Mouse (Mus musculus) embryo, embryonic 10 days (tissue): ENCODE measurements around the gene Fcamr.
A peak's percentile ranks its signal among the peaks of the same experiment; 100 is the strongest.

ENCODE experiments used
- DNase-seq: peaks from one replicate; pipeline ENCODE4 v3.0.0-alpha.2; 2015; ENCODE audit warnings: low spot score

Fcamr gene

DNA sequence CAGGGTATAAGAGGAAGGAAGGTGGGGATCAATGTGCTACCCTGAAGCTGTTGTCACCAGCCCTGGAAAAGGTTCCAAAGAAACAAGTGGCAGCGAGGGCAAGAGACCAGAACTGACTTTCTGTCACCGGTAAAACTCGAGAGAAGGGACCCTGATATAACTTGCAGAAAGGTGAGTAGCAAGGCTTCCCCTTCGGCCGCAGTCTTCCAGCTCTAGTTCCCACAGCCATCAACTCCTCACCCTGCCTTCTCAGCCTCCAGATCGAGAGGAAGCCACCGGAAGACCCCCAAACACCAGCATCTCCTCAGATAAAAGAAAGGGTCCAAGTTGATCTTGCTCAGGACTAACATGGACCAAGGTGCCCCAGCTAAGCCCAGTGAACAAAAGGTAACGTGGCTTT, at the start of gene Fcamr:
TSS of gene Fcamr (plus strand) at position 301 of the 400 bp plus-strand sequence.
- no peak for DNase-seq

DNA sequence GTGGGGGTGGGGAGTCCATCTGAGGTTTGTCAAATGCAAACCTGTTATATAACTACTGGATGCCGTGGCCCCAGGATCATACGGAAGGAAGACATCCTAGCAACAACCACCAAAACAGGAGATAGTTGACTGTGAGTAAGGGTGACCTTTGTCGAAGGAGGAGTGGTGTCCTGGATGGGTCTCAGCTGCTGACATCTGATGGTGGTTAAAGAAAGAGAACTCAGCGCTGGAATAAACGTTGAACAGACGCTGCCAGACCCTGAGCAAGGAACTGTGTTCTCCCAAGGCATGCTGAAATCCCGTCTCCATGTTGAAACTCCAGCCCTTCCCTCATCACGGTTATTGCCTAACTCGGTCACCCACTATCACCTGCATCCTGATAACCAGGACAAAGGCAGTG, 41.0 kb upstream of the Fcamr start:
- no peak for DNase-seq

DNA sequence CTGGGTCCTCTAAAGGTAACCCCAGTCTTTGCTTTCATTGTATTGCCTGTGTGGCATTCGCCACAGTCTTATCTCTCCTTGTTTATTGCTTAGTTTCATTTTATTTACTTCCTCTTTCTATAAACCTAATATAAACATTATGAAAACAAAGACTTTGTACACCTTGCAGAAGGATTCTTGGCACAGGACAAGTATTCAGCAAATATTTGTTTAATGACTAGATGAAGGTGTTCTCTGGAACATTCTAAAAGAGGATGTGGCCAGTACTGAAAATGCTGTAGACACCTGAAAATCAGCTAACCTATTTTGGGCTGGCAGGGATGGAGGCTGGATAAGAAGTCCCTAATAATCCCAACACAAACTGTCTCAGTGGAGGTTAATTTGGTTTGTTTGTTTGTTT, 39.1 kb upstream of the Fcamr start:
- DNase-seq = no peak

DNA sequence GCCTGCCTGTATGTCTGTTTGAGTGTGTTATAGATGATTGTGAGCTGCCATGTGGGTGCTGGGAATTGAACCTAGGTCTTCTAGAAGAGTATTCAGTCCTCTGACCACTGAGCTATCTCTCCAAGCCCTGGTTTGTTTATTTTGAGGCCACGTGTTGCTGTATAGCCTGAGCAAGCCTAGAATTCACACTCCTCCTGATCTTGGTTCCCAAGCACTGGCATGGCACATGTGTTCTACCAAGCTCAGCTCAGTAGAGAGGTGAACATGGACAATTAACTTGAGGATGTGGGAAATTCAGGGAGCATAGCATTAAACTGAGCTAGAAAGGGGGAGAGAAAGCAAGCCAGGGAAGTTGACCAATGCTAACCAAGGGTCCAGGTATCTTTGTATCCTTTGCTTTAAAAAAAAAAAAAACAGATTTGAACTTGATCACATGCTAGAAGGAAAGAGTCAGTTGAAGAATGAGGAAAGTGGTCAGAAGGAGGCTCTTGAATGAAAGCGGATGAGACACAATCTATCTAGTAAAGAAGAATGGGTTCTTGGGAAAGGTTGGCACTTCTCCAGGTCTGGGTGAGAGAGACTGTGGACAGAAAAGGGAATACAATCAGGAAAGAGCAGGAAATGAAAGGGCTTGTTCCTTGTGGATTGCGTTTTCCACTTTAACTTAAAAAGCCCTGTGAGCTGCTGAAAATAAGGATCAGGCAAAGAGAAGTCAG, 38.5 kb upstream of the Fcamr start:
- DNase-seq = no peak

DNA sequence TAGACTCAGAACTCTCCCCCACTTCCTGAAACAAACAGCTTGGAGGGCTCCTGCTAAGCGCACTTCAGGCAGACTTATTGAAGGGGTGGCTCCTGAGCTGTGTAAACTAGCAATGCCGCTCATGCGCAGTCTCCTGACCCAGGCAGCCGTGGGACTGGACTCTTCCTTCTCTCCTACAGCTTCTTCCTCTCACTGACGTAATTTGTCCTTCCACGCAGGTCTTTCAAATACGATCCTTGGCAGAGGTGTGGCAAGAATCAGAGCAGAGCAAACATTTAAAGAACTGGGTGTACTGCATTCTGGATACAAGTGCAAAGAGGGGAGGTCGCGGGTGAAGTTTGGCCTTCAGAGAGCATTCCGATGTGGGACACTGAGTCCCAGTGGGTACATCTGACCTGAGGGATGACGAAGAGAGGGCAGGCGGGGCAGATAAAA, 36.7 kb upstream of the Fcamr start:
- DNase-seq = no peak

DNA sequence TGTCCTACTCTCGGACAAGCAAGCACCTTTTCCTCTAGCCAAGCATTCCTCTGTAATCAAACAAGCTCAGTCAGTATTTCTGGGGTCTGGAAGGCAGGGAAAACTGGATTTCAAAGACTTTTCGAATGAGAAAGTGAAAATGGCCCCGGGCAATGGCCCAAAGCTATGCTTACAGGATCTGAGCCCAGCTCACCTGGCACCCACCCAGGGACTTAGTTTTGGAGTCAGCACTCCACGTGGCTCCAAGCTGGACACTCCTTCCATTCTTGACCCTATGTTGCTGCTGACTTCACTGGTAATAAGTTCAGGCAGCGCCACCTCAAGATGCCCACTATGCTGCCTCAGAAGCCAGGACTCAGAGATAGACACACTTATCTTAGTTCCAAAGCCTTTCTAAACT, 33.6 kb upstream of the Fcamr start:
- DNase-seq = no peak

DNA sequence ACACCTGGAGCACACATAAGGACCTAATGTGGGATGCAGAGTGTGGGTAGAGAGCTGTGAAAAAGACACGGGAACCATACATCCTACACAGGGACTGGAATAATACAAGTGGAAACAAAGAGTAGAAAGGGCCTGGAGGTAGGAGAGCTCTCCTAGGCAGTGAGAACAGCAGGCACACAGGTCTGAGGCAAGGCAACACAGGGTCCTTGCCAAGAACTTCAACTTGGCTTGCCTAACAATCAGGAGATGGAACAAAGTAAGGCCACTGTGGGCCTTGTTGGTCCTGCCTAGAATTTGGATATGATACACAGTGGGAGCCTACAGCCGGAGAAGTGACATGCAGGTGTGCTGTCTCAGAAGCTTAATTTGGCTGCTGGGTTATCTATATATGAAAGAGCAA, 30.8 kb upstream of the Fcamr start:
- no peak for DNase-seq

DNA sequence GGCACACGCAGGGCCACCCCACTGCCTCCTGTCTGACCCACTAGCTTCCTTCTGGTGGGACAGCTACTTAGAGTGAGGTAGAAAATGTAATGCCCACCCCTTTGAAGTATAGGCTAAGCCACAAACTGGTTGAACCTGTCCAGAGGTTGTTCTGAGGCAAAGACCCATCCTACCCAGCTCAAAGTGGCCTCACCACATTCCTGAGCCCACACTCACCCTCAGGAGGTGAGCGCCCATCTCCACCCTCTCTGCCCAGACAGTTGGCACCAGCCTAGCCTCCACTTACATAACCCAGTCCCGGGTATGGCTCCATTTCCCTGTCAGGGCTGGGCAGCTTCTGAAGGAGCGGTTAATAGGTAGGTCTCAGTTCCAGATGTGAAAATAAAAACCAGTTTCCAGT, 30.2 kb upstream of the Fcamr start:
- DNase-seq = no peak

DNA sequence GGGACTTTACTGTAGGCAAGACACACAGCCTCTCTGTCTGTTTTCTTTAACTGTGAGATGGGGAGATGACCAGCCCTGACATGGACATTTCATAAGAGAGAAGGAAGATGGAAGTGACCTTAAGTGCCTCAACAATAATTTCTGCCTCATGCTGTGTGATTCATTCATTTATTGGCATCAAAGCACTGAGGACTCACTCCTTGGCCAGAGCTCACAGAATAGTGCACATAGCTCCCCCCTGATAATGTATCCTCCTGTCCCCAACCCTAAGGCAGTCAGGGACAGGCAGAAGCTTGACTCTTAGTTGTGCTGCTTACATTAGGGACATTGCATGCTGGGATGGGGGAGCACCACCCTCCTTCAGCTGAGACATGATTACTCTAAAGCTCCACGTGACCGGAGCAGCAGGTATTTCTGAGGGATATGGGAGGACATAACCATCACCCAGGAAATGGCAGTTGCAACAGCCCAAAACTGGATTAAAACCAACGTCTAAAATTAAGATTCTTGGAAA, 29.7 kb upstream of the Fcamr start:
- DNase-seq = no peak

DNA sequence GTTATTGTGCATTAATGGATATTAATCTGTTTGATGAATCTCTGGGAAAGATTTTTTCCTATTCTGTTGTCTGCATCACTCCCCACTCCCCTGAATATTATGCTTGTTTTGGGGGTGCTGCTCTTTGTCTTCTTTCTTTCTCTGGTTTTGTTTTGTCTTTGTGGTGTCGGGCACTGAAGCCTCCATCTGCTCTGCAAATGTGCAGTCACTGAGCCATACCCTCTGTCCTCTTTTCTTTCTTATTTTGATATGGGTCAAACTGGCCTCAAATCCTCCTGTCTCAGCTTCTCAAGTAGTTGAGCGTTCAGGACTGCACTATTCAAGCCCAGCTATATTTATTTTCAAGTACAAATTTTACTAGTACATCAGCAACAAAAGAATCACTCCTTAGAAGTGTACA, 25.5 kb upstream of the Fcamr start:
- no peak for DNase-seq

DNA sequence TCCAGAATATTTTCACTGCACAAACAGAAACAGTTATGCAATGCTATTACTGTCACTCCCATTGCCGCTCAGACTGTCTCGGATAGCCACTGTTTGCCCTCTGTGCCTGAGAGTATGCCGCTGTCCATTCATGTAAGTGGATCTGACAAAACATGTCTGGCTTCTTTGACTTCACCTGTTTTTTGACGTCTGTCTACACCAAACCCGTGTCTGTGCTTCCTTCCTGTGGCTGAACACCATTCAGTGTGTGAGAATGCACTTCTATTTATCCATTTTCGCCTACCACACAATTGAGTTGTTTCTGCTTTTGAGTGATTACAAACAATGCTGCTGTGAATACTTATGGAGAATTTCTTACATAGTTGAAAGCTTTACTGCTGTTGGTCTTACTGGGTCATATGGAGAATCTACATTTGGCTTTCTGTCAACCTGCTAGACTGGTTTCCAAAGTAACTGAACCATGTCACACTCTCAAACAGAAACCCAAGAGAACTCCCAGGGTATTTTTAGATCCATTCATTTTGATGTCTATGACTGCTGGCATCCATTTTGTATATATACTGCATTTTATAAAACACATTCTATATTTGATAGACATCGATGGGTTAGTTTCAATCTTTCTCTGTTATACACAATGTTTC, 24.9 kb upstream of the Fcamr start:
- DNase-seq = no peak

DNA sequence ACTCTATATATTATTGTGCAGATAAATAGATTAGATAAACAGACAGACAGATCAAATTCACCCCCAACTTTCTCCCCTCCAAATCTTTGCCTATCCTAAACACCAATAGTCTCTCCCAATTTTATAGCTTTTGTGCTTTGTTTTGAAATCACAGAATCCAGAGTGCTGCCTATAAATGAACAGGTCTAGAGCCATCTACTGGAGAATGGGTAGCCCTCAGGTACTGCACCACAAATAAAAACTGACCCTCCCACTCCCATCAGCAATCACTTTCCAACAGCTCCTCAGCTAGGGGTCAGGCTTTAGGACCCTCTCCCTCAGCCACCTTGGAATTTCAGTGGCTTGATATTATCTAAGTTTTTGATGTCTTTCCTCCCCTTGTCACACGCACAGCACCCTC, 24.1 kb upstream of the Fcamr start:
- no peak for DNase-seq

DNA sequence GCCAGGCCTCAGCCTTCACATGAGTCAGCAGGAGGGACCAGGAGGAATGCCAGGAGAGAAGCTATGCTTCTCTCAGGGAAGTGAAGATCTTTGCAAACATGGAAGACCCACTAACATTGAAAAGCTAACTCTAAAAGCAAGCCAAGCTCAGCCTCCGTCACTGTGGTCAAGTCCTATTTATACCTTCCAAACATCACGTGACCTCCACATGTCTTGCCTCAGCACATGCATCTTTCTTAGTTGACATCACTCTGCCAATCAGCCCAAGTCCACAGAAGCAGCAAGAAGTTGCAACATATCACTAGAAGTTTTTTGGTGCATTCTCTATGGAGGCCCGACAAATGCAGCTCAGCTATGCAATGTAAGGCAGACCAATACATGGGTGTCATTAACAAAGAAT, 20.8 kb upstream of the Fcamr start:
- DNase-seq = no peak

DNA sequence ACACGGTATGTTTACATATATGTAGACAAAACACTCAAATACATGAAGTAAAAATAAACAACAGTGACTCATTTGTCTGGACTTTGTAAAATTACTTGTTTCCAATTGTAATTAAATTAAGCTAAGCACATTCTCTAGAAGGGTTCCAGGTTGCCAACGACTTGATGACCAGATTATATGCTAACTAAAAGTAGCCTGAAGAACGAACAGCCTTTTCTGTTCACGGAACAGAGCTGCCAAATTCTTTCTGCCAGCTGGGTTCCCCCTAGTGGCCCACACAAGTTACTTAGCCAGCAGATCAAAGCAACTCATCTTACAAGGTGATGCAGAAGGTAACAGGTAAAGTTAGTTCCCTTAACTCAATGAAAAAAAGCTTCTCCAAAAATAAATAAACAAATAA, 16.6 kb upstream of the Fcamr start:
- peak; percentile 41 for DNase-seq

DNA sequence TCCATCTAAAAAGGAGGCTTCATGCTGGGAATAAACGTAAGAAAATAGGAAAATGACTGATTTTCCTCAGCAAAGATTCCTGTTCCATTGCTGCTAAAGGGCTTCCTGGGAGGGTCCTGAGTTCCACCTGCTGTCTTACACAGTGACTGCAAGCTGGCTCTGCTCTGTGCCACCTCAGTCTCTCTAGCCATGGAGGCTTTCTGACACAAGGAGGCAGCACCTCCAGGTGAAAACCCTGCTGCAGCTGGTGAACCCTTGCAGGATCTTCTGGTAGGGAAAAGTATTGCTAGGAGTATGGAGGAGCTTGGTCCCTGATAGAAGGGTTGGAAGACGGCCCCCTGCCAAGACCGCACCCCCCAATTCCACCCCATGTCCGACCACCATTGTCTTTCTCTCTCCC, 13.7 kb upstream of the Fcamr start:
- DNase-seq = no peak

DNA sequence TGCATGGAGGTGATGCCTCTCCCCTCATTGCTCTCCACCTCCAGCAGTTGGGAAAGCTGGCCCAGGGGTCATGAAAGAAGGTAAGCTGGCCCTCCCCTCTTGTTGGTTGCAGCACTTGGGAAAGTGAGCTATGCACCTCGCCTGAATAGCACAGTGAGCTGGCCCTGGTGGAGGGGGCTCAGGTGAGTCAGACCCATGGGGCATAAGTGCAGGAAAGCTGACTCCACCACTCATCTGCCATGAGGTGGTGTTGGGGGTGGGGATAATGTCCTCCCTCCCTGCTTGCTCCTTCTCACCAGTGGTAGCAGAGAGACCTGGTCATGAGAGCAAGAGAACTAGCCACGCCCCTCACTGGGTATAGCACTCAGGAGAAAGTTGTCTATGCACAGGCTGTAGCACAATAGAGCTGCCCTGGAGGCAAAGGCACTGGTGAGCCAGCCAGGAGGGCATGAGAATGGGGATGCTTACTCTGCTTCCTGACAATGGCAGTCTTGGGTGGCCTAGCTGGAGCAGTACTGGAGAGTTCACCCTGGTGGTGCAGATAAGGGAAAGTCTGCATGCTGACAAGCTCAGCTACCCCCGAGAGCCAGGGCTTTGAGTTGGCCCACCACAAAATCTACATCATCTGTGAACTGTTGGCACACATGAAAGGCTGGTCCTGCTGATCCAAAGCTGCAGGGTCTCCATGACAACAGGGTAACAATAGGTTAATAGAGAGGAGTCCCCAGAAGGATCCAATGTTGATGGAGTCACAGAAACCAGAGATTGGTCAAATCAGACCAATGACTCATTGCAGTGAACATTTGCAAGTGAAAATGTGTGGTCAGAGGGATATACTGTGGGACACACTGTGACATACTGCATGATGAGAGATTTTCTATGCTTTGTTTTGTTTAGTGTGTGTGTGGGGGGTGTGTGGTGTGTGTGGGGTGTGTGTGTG, 10.9 kb upstream of the Fcamr start:
- DNase-seq = no peak

DNA sequence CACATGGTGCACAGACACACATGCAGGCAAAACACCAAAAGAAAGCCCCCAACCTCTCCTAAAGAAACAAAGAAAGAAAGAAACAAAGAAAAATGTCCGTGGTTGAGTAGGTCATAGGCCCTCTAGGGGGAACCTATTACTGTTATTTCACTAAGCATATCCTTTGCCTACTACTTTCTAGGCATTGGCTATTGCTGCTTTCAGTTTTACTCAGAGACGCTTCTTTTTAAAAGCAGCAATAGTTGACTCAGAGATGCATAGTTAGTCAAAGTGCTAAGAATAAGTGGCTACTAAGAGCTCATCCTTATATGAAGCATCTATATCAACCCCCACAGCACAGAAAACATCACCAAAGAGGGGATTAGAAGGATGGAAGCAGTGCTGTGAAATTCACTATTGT, 5.4 kb upstream of the Fcamr start:
- no peak for DNase-seq

DNA sequence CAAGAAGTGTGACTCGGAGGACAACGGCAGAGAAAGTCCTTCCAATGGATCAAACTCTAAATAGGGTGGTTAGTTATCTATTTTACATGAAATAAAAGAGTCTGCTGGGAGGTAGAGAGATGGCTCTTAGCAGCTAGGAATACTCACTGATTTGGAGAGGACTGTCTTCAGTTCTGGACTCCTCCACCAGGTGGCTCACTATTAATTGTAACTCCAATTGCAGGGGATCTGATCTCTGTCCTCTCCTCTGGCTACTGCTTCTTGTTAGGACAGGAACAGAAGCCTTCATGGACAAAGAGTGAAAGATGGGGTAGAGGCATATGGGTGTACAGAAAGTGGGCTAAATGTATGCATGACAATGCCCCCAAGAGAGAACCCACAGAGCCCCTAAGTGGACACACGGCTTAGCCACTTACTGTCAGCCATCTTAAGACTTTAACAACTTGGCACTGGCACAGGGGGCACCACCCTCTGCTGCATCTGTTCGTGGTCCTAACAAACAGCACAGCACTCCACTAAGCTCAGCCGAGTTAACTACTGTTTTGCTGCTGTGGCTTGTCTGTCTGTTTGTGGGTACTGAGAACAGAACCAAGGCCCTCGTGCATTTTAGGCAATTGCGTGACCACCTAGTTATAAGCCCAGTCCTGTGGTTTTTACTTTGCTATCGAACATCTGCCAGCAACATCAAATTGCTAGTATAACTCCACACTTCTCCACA, 3.6 kb upstream of the Fcamr start:
- DNase-seq = peak; percentile 43

DNA sequence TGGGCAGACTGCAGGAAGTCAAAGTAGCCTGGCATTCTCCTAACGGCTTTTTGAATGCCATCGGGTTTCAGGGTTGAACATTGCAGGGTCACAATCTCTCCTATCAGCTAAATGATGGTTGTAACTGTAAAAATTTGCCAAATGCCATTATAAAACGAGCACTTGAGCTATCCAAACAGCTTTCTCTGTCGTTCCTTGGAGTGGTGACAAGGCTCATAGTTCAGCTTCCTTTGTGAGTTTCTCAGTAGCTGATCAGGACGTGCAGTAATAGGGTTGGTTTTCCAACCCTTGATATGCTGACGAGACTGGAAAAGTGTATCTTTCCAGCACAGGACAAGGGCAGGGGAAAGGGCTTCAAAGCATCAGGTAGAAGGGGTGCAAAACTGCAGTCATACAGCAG, 2.7 kb upstream of the Fcamr start:
- DNase-seq = no peak

DNA sequence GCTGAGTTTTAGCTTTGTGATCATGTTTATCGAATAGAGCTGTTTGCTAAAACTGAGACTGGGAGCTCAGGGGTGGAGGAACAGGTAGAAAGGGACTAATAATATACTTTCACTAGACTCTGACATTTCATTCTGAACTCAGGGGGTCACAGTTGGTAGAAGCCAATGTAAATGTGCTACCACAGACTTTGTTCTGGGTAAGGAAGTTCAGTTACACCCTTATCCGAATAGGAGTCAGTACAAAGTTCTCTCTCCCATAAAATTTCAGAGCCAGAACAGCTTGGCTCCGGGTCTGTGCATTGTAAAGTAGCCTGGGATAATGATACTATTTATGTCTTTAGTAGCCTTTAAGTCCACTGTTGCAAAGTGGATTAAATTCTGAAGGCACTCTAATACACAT, 2.2 kb upstream of the Fcamr start:
- no peak for DNase-seq

DNA sequence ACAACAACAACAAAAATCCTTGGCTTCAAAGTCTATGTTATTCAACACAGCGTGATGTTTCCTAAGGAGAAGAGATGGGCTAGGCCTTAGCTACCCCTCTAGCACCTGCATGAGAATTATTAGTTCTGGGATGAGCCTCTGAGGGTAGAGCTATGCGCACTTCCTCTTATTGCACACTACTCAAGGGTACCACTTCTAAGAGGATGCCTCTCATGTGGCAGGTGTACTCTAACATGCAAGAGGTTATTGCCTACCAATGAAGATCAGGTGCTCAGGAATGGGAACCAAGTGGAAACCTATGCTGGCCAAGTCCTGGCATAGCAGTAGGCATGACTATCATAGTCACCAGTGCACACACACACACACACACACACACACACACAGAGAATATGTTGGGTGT, 1.3 kb upstream of the Fcamr start:
- no peak for DNase-seq

DNA sequence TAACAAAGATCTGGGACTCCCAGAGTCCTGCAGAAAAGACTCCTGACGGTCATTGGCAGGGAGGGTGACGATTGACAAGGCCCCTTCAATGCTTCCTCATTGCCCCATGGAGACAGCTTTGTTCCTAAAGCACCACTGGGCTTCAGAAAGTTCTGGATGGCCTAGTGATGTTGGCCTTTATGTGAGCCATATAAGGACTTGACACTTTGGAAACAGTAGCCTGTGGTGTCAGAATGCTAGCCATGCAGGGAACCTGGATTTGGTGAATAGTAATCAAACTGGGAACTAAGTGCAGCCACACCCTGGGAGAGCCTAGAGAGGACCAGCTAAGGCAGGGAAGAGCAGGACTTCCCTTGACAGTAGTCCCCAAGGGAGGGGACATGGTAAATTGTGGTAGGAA, 809 bp downstream of the Fcamr start:
- DNase-seq = no peak
